Mouse (Mus musculus): ENCODE results near the gene Spryd7. TPM values are rescaled to one million over a fixed set of nuclear protein-coding genes. Genes with fewer than 3 reads are reported as not detected.
A peak's percentile ranks its signal among the peaks of the same experiment; 100 is the strongest.

The Spryd7 gene
- total RNA-seq, 2 experiments from 2014 or later, result 47.9 to 49.6 TPM

- no peak for DNase-seq (ENCODE audit: low spot score in 2 of 2)
Observed at GRCm38 (mm10) chr14:61536631-61537264, 19.9 kb downstream of the Spryd7 start.

- no peak for DNase-seq (ENCODE audit: low spot score in 2 of 2)
Observed at GRCm38 (mm10) chr14:61535811-61536210, 20.9 kb downstream of the Spryd7 start.

- no peak for DNase-seq (ENCODE audit: low spot score in 2 of 2)
Observed at GRCm38 (mm10) chr14:61530966-61531365, 25.7 kb downstream of the Spryd7 start.

- no peak for DNase-seq (ENCODE audit: low spot score in 2 of 2)
Observed at GRCm38 (mm10) chr14:61530396-61530795, 26.3 kb downstream of the Spryd7 start.

GRCm38 (mm10) chr14:61529533-61529932, 27.2 kb downstream of the Spryd7 start:
- no peak for DNase-seq (ENCODE audit: low spot score in 2 of 2)

GRCm38 (mm10) chr14:61526006-61526405, 30.7 kb downstream of the Spryd7 start:
- DNase-seq (ENCODE audit: low spot score in 2 of 2), result no peak

GRCm38 (mm10) chr14:61523821-61524220, 32.9 kb downstream of the Spryd7 start:
- DNase-seq (ENCODE audit: low spot score in 2 of 2), result no peak

GRCm38 (mm10) chr14:61518659-61519480, 37.8 kb downstream of the Spryd7 start:
- no peak for DNase-seq (ENCODE audit: low spot score in 2 of 2)

GRCm38 (mm10) chr14:61516471-61517426, 39.9 kb downstream of the Spryd7 start:
- no peak for DNase-seq (ENCODE audit: low spot score in 2 of 2)

GRCm38 (mm10) chr14:61511494-61511893, 45.2 kb downstream of the Spryd7 start:
- DNase-seq (ENCODE audit: low spot score in 2 of 2), result no peak

- DNase-seq (ENCODE audit: low spot score in 2 of 2), result peak; percentile 54 to 82
Observed at GRCm38 (mm10) chr14:61497716-61498490, 58.8 kb downstream of the Spryd7 start.

GRCm38 (mm10) chr14:61493511-61494135, 63.1 kb downstream of the Spryd7 start:
- peak in 1 of 2 experiments; percentile 5 for DNase-seq (ENCODE audit: low spot score in 2 of 2)

Other genes starting within 250 kb of the Spryd7 start
- gene Arl11, start 247.1 kb downstream of the Spryd7 start, total RNA-seq (2021), result under 1 TPM; 0.81 to 0.94 TPM
- gene Ebpl, start 196.4 kb downstream of the Spryd7 start, total RNA-seq (2021), result 1 to 10 TPM; 4.8 to 5.1 TPM
- 10 to 100 TPM; 70.2 to 71.2 TPM for gene Kpna3, start 117.0 kb downstream of the Spryd7 start, total RNA-seq (2021)
- gene Trim13, start 41.4 kb upstream of the Spryd7 start, total RNA-seq (2021), result 10 to 100 TPM; 12.1 to 12.5 TPM
- gene Kcnrg, start 50.6 kb upstream of the Spryd7 start, total RNA-seq (2021), result under 1 TPM; 0.97 to 0.99 TPM